21 mouse cellular contexts compared by ENCODE assay signal in the genomic region with DNA sequence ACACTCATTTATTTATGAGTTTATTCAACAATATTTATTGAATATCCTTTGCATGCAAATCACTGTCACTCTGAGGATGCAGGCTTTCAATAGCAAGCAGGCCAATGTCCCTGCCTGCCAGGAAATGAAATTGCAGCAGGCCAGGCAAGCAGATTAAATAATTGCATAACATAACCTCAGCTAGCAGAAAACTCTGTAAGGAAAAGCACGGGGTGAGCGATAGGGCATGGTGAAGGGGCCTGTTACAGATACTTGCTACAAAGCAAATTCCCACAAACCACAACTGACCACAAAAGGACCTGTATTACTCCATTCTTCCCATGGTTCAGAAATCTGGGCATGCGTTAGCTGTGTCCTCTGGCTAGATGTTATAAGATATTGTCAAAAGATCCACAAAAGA.
"Had no signal": no experiment of that assay in that cellular context is flagged by ENCODE, and none has a peak within 500 bp of the region (broad histone marks: within the 10 kb centered on the region; RNA-seq: fewer than 3 reads in every experiment).

No protein-coding gene starts in this region.

- H3K9me3 ChIP-seq: liver, embryonic 15.5 days; lung, embryonic 15.5 days; midbrain, embryonic 12.5 days; midbrain, embryonic 15.5 days; neural tube, embryonic 12.5 days; neural tube, embryonic 15.5 days; stomach, embryonic 15.5 days had no signal

- H3K4me2 ChIP-seq: liver, embryonic 12.5 days; liver, embryonic 15.5 days; lung, embryonic 15.5 days; midbrain, embryonic 12.5 days; midbrain, embryonic 15.5 days; neural tube, embryonic 12.5 days; neural tube, embryonic 15.5 days; stomach, embryonic 15.5 days had no signal

- ATAC-seq: liver, embryonic 12.5 days; midbrain, embryonic 15.5 days had no signal

- H3K4me1 ChIP-seq: liver, embryonic 12.5 days; liver, embryonic 15.5 days; lung, embryonic 15.5 days; midbrain, embryonic 12.5 days; midbrain, embryonic 15.5 days; neural tube, embryonic 12.5 days; neural tube, embryonic 15.5 days; stomach, embryonic 15.5 days had no signal

- H3K36me3 ChIP-seq: liver, embryonic 12.5 days; liver, embryonic 15.5 days; lung, embryonic 15.5 days; midbrain, embryonic 12.5 days; midbrain, embryonic 15.5 days; neural tube, embryonic 12.5 days; neural tube, embryonic 15.5 days; stomach, embryonic 15.5 days had no signal

- H3K9ac ChIP-seq: liver, embryonic 12.5 days; liver, embryonic 15.5 days; lung, embryonic 15.5 days; midbrain, embryonic 12.5 days; midbrain, embryonic 15.5 days; neural tube, embryonic 12.5 days; neural tube, embryonic 15.5 days; stomach, embryonic 15.5 days had no signal

- H3K4me3 ChIP-seq: layer of hippocampus, adult 2 months; left cerebral cortex, adult 2 months; liver, embryonic 12.5 days; liver, embryonic 15.5 days; lung, embryonic 15.5 days; midbrain, embryonic 12.5 days; midbrain, embryonic 15.5 days; neural tube, embryonic 12.5 days; neural tube, embryonic 15.5 days; stomach, embryonic 15.5 days had no signal

- H3K27ac ChIP-seq: kidney, postnatal 0 days; layer of hippocampus, adult 2 months; left cerebral cortex, adult 2 months; liver, embryonic 12.5 days; liver, embryonic 15.5 days; lung, embryonic 15.5 days; midbrain, embryonic 12.5 days; midbrain, embryonic 15.5 days; neural tube, embryonic 12.5 days; neural tube, embryonic 15.5 days; stomach, embryonic 15.5 days had no signal

- DNase-seq: kidney, adult 2 months; kidney, postnatal 25 days; layer of hippocampus, adult 9-11 months; lung, adult 18-20 months; lung, postnatal 14 days; lung, postnatal 4 days; retina, postnatal 1 day; right cerebral cortex, postnatal 25 days; spleen, adult 18-20 months; thymus, postnatal 25 days had no signal

- H3K27me3 ChIP-seq: liver, embryonic 12.5 days; liver, embryonic 15.5 days; lung, embryonic 15.5 days; neural tube, embryonic 12.5 days; neural tube, embryonic 15.5 days; stomach, embryonic 15.5 days had no signal
